ENCODE assay signal across 9 mouse cellular contexts in genomic region chr14:55787731-55788130, GRCm38 (mm10). TPM values are rescaled to one million over a fixed set of nuclear protein-coding genes. Genes with fewer than 3 reads are reported as not detected.
DNase-seq lines count a peak whose midpoint lies in the region; ATAC-seq and TF ChIP-seq lines count a peak whose summit lies in the region.
"Had no signal": no experiment of that assay in that cellular context is flagged by ENCODE, and none has a peak within 500 bp of the region (broad histone marks: within the 10 kb centered on the region; RNA-seq: fewer than 3 reads in every experiment).

No protein-coding gene starts in this region.

- H3K9me3 ChIP-seq in hindbrain, embryonic 13.5 days = no peaks in the 10 kb centered on the region
- H3K9me3 ChIP-seq in hindbrain, embryonic 14.5 days (ENCODE audit: control insufficient read depth, low read length) = no peaks in the 10 kb centered on the region
- no peaks in the 10 kb centered on the region for H3K9me3 ChIP-seq in E14TG2a.4 (ENCODE audit: low read length)
- no peaks in the 10 kb centered on the region for H3K9me3 ChIP-seq in liver, embryonic 16.5 days (replicated peaks; ENCODE audit: control insufficient read depth, low read length)

- peaks cover 20% of the 10 kb centered on the region for H3K4me1 ChIP-seq in hindbrain, embryonic 13.5 days (replicated peaks)
- peaks cover 4% of the 10 kb centered on the region; the same call in 1 of the 2 replicates for H3K4me1 ChIP-seq in hindbrain, embryonic 14.5 days (replicated peaks; ENCODE audit: control insufficient read depth, insufficient read depth, low read length)
- peaks cover 33% of the 10 kb centered on the region for H3K4me1 ChIP-seq in E14TG2a.4 (replicated peaks; ENCODE audit: low read depth, low read length)
- H3K4me1 ChIP-seq in liver, embryonic 16.5 days (ENCODE audit: control insufficient read depth, low read depth, low read length) = peaks cover 11% of the 10 kb centered on the region

- H3K4me2 ChIP-seq in hindbrain, embryonic 13.5 days = peak overlapping the region; percentile 46
- H3K4me2 ChIP-seq in hindbrain, embryonic 14.5 days (replicated peaks) = no peak overlapping the region
- peak overlapping the region; percentile 85 for H3K4me2 ChIP-seq in liver, embryonic 16.5 days (ENCODE audit: low read depth, low read length)

- 34% methylated on average over 11 of the region's 11 CpGs for WGBS in hindbrain, embryonic 13.5 days
- 31% methylated on average over 11 of the region's 11 CpGs for whole genome bisulfite sequencing in hindbrain, embryonic 14.5 days
- 45% methylated on average over 11 of the region's 11 CpGs for WGBS in liver, embryonic 16.5 days (ENCODE audit: insufficient replicate concordance)

- TF ChIP-seq CTCF in E14TG2a.4 (conservative IDR thresholded peaks at IDR 0.05; ENCODE audit: low read length) = no peak

- H3K9ac ChIP-seq in hindbrain, embryonic 13.5 days = no peak overlapping the region
- no peak overlapping the region for H3K9ac ChIP-seq in hindbrain, embryonic 14.5 days
- no peak overlapping the region for H3K9ac ChIP-seq in liver, embryonic 16.5 days (ENCODE audit: low read depth, low read length)

- peaks cover 86% of the 10 kb centered on the region for H3K27me3 ChIP-seq in hindbrain, embryonic 13.5 days
- H3K27me3 ChIP-seq in hindbrain, embryonic 14.5 days (ENCODE audit: control insufficient read depth, insufficient read depth, low read length) = peaks cover 83% of the 10 kb centered on the region
- peaks cover 84% of the 10 kb centered on the region for H3K27me3 ChIP-seq in E14TG2a.4 (ENCODE audit: insufficient read depth, low read length)
- peaks cover 18% of the 10 kb centered on the region for H3K27me3 ChIP-seq in liver, embryonic 16.5 days (ENCODE audit: control insufficient read depth, insufficient read depth, low read depth, low read length)

- H3K4me3 ChIP-seq in hindbrain, embryonic 13.5 days = no peak overlapping the region
- H3K4me3 ChIP-seq in hindbrain, embryonic 14.5 days (replicated peaks; ENCODE audit: low read length) = no peak overlapping the region
- peak overlapping the region; percentile 78 for H3K4me3 ChIP-seq in E14TG2a.4 (replicated peaks; ENCODE audit: low read length)
- peak overlapping the region; percentile 63 for H3K4me3 ChIP-seq in liver, embryonic 16.5 days (ENCODE audit: low read depth, low read length)

- intact Hi-C loops in left cerebral cortex, postnatal 4 days (cut with DNase I) = no loop called here

- ATAC-seq in hindbrain, embryonic 13.5 days (ENCODE audit: low FRiP score) = no peak
- ATAC-seq in hindbrain, embryonic 14.5 days (ENCODE audit: low FRiP score) = no peak
- no peak for ATAC-seq in liver, embryonic 16.5 days (ENCODE audit: low read depth)

- H3K27ac ChIP-seq in hindbrain, embryonic 13.5 days = no peak overlapping the region
- H3K27ac ChIP-seq in hindbrain, embryonic 14.5 days = no peak overlapping the region
- H3K27ac ChIP-seq in liver, embryonic 16.5 days (ENCODE audit: low read length) = no peak overlapping the region

- no peak for DNase-seq in hindbrain, embryonic 14.5 days (ENCODE audit: low spot score)
- DNase-seq in gastrocnemius, postnatal 10 days = peak; percentile 6
- no peak for DNase-seq in layer of hippocampus, postnatal 14 days (ENCODE audit: low spot score in 2 of 2)
- DNase-seq in adrenal gland, adult 8-10 months = no peak
- no peak for DNase-seq in left cerebral cortex, postnatal 4 days

- no peaks in the 10 kb centered on the region for H3K36me3 ChIP-seq in hindbrain, embryonic 13.5 days
- no peaks in the 10 kb centered on the region for H3K36me3 ChIP-seq in hindbrain, embryonic 14.5 days (replicated peaks; ENCODE audit: control insufficient read depth, insufficient read depth)
- peaks cover 20% of the 10 kb centered on the region for H3K36me3 ChIP-seq in E14TG2a.4 (ENCODE audit: insufficient read depth, low read length)
- H3K36me3 ChIP-seq in liver, embryonic 16.5 days (ENCODE audit: control insufficient read depth, insufficient read depth) = no peaks in the 10 kb centered on the region

RNA-seq across cellular contexts. Expression of gene Ripk3, which starts 0.9 kb away (rescaled TPM):
- polyA plus RNA-seq in hindbrain, embryonic 13.5 days (2015; fragmentation: Nextera tagmentation; extraction: Ambion mirVana) = 2.6 and 3.7 TPM in 2 replicates
- 1.8 and 2.9 TPM in 2 replicates for polyA plus RNA-seq in hindbrain, embryonic 14.5 days (2014; fragmentation: Nextera tagmentation; extraction: Ambion mirVana)
- total RNA-seq in gastrocnemius, postnatal 10 days (2021) = 1 to 10 TPM; 3.9 to 4.2 TPM
- polyA plus RNA-seq in liver, embryonic 16.5 days (2015; fragmentation: Nextera tagmentation; extraction: Ambion mirVana) = 15.4 and 16.4 TPM in 2 replicates
- total RNA-seq in layer of hippocampus, postnatal 14 days (2021) = under 1 TPM; 0.37 to 0.43 TPM
- 1 to 10 TPM; 3.0 to 6.2 (median 5.8) TPM for total RNA-seq in adrenal gland, adult 8-10 months (2022)
- total RNA-seq in left cerebral cortex, postnatal 4 days (2021) = 1 to 10 TPM; 1.4 to 1.8 TPM

RNA-seq across cellular contexts. Expression of gene Adcy4, which starts 3.8 kb away (rescaled TPM):
- polyA plus RNA-seq in hindbrain, embryonic 13.5 days (2015; fragmentation: Nextera tagmentation; extraction: Ambion mirVana) = 5.3 and 6.0 TPM in 2 replicates
- polyA plus RNA-seq in hindbrain, embryonic 14.5 days (2014; fragmentation: Nextera tagmentation; extraction: Ambion mirVana) = 5.0 and 5.8 TPM in 2 replicates
- total RNA-seq in gastrocnemius, postnatal 10 days (2021) = 1 to 10 TPM; 5.9 to 9.4 TPM
- 1.9 and 2.4 TPM in 2 replicates for polyA plus RNA-seq in liver, embryonic 16.5 days (2015; fragmentation: Nextera tagmentation; extraction: Ambion mirVana)
- 1 to 10 TPM; 3.9 to 4.2 TPM for total RNA-seq in layer of hippocampus, postnatal 14 days (2021)
- 1 to 10 TPM; 5.2 to 9.1 (median 7.8) TPM for total RNA-seq in adrenal gland, adult 8-10 months (2022)
- 1 to 10 TPM; 4.6 to 5.2 TPM for total RNA-seq in left cerebral cortex, postnatal 4 days (2021)
- total RNA-seq: common myeloid progenitor, adult 5-6 weeks had no signal

RNA-seq across cellular contexts. Expression of gene Ltb4r1, which starts 22.0 kb away (rescaled TPM):
- polyA plus RNA-seq in hindbrain, embryonic 13.5 days (2015; fragmentation: Nextera tagmentation; extraction: Ambion mirVana) = 0.32 and 0.74 TPM in 2 replicates
- 0.20 TPM in 1 of 2 replicates, not detected in the other for polyA plus RNA-seq in hindbrain, embryonic 14.5 days (2014; fragmentation: Nextera tagmentation; extraction: Ambion mirVana)
- under 1 TPM; 0.16 to 0.61 TPM for total RNA-seq in gastrocnemius, postnatal 10 days (2021)
- 14.2 and 16.4 TPM in 2 replicates for polyA plus RNA-seq in liver, embryonic 16.5 days (2015; fragmentation: Nextera tagmentation; extraction: Ambion mirVana)
- under 1 TPM; 0.46 to 0.55 TPM for total RNA-seq in layer of hippocampus, postnatal 14 days (2021)
- total RNA-seq in adrenal gland, adult 8-10 months (2022) = under 1 TPM; 0.31 to 0.75 (median 0.43) TPM
- total RNA-seq in left cerebral cortex, postnatal 4 days (2021) = 1 to 10 TPM; 1.0 to 1.4 TPM

RNA-seq across cellular contexts. Expression of gene Ltb4r2, which starts 26.5 kb away (rescaled TPM):
- 0.43 and 0.56 TPM in 2 replicates for polyA plus RNA-seq in hindbrain, embryonic 13.5 days (2015; fragmentation: Nextera tagmentation; extraction: Ambion mirVana)
- polyA plus RNA-seq in hindbrain, embryonic 14.5 days (2014; fragmentation: Nextera tagmentation; extraction: Ambion mirVana) = 0.36 and 0.70 TPM in 2 replicates
- total RNA-seq in gastrocnemius, postnatal 10 days (2021) = under 1 TPM; 0.07 to 0.14 TPM
- 0.38 and 0.40 TPM in 2 replicates for polyA plus RNA-seq in liver, embryonic 16.5 days (2015; fragmentation: Nextera tagmentation; extraction: Ambion mirVana)
- total RNA-seq in layer of hippocampus, postnatal 14 days (2021) = under 1 TPM; 0.30 to 0.38 TPM
- under 1 TPM in 1 of 4 experiments, not detected in 3; 0.17 TPM for total RNA-seq in adrenal gland, adult 8-10 months (2022)
- 1 to 10 TPM in 1 of 2 experiments, under 1 TPM in 1; 0.79 to 1.0 TPM for total RNA-seq in left cerebral cortex, postnatal 4 days (2021)

RNA-seq across cellular contexts. Expression of gene Cideb, which starts 29.5 kb away (rescaled TPM):
- polyA plus RNA-seq in hindbrain, embryonic 13.5 days (2015; fragmentation: Nextera tagmentation; extraction: Ambion mirVana) = 0.25 TPM in 2 replicates
- not detected in 2 replicates for polyA plus RNA-seq in hindbrain, embryonic 14.5 days (2014; fragmentation: Nextera tagmentation; extraction: Ambion mirVana)
- total RNA-seq in gastrocnemius, postnatal 10 days (2021) = not detected
- 74.1 and 86.9 TPM in 2 replicates for polyA plus RNA-seq in liver, embryonic 16.5 days (2015; fragmentation: Nextera tagmentation; extraction: Ambion mirVana)
- total RNA-seq in layer of hippocampus, postnatal 14 days (2021) = 1 to 10 TPM in 1 of 2 experiments, under 1 TPM in 1; 0.43 to 1.3 TPM
- total RNA-seq in adrenal gland, adult 8-10 months (2022) = under 1 TPM in 2 of 4 experiments, not detected in 2; 0.31 to 0.49 TPM
- under 1 TPM in 1 of 2 experiments, not detected in 1; 0.90 TPM for total RNA-seq in left cerebral cortex, postnatal 4 days (2021)

Comparison
In these comparisons a context has a peak if more than half of its experiments do, and no peak if none do; other contexts are left out.
1. H3K4me3 ChIP-seq: peak in E14TG2a.4 (single experiment) and liver, embryonic 16.5 days (single experiment); none in hindbrain, embryonic 13.5 days (single experiment) and hindbrain, embryonic 14.5 days (single experiment).